Mouse (Mus musculus) monocyte, adult 2 months (primary cell): ENCODE results near the gene Tmeff1.

ENCODE experiments used
- DNase-seq, 2 experiments: peaks; one replicate each; pipeline ENCODE4 v3.0.0; 2022; ENCODE audit warnings: low spot score in 2 of 2, low read depth in 1 of 2

Tmeff1 gene

DNA sequence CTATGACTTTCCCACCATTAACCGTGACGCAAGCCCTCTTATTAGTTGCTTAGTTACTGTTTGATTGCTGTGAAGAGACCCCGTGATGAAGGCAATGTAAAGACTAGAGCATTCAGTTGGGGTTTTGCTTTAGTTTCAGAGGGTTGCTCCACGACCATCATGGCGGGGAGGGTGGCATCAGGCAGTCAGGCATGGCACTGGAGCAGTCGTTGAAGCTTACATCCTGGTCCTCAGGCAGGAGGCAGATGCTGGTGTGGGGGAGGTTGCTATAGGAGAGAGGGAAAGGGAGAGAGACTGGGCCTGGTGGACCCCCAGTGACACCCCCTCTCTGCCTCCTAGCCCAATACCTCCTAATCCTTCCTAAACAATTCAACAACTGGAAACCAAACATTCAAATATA, 35.1 kb downstream of the Tmeff1 start:
- DNase-seq = no peak

DNA sequence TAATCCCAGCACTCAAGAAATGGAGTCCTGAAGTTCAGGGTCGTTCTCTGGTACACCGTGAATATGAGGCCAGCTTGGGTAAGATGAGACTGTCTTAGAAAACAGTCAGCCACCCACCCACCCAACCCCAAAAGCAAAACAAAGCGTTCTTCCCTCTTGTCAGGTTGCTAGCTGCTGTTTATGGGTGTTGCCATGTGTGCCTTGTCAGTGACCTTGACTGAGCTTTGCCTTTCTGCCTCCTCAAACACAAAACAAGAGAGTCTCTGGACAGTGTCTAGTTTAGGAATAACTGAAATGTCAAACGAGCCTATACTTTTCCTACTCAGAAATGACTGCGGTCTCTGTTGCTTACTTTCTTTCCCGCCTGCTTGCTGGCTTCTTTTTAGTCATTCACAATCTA, 37.3 kb downstream of the Tmeff1 start:
- DNase-seq = no peak

DNA sequence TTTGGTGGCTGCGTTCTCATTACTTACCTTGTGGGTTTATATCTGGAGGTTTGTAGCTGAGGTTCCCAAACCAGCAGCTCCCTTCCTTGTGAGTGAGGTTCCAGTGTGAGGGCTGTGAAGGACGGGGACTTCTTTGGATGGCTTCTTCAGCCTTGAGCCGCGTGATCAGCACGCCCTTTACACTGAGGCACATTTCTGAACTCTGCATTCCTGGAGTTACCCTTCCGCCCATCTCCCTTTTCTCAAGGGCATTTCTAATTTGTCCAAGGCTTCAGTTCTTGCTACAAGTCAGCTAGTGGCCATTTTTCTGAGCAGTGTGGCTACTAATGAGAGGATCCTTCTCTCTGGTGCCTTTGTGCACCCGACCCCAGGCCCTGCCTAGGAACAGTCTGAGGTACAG, 38.0 kb downstream of the Tmeff1 start:
- no peak for DNase-seq

DNA sequence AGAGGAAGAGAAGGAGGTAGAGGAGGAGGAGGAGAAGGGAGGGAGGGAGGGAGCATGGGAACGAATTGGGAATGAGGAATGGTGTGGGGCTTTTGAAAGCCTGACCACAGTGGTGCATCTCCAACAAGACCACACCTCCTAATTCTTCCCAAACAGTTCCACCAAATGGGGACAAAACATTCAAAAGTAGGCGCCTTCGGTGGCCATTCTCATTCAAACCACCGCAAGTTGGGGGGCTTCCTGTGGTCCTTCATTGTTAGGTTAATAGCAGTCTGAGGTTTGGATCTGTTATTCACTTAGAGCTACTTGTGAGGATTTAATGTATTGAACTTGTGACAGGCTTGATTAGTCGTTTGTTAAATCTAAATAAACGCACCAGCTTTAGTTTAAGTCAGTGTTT, 40.0 kb downstream of the Tmeff1 start:
- DNase-seq = no peak

DNA sequence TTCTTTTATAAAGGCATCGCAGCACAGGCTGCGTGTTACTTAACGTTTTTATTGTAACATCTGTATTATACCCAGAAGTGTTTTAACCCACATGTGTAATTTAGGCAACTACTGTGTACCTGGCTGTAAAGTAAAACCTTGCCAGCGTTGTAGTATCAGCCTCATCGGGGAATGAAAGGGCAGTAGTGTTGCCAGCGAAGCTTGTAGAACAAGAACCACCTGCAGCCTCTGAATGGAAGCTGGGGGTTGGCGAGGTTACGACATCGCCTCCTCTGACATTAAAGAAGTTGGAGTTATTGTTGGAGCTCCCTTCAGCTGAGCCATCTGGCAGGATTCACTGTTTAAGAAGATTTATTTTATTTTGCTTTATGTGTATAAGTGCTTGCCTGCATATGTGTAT, 40.9 kb downstream of the Tmeff1 start:
- DNase-seq = no peak

DNA sequence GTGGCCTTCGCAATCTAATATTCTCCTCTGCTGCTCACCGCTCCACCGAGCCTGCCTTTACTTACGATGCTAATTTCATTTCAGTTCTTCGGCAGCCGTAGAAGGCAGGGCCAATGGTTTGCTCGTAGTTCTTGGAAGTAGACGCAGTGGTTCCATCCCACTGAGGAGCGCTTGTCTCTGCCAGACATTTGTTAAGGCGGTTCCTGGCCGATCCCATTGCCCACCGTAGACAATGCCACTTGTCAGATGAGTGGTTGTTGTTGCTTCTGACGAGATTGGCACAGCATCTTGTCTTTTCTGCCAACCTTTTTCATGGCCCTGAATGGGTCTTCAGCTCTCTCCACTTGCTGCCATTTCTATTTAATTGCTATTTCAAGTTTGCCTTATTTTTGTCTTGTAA, 44.5 kb downstream of the Tmeff1 start:
- DNase-seq = no peak

DNA sequence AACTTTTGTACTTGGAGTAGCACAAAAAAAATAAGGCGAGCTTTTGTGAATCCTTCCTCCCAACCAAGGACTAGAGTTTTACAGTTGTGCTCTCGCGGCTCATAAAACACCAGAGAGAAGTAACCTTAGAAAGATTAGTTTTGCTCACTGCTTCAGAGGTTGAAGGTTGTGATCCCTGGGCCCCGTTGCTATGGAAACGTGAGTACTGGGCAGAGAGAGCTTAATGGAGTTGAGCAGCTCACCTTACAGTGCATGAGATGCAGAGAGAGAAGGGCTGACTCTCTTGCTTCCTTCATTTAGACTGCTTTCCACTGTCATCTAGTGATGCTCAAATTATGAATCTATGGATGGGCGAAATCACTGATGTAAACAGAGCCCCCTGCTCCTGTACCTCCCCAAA, 48.6 kb downstream of the Tmeff1 start:
- DNase-seq = no peak

DNA sequence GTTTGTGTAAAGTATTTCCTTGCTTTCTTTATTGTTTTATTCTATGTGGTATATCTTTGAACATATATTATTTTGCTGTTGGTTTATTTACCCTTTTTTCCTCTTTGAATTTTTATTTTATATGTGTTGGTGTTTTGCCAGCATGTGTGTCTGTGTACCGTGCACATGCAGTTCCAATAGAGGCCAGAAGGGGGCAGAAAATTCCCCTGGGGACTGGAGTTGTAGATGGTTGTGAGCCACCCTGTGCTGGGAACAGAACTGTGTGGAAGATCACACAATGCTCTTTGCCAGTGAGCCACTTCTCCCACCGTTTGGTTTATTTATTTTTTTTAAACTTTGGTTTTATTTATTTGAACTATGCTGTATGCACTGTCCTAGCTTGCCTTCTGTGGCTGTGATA, 49.1 kb downstream of the Tmeff1 start:
- no peak for DNase-seq

DNA sequence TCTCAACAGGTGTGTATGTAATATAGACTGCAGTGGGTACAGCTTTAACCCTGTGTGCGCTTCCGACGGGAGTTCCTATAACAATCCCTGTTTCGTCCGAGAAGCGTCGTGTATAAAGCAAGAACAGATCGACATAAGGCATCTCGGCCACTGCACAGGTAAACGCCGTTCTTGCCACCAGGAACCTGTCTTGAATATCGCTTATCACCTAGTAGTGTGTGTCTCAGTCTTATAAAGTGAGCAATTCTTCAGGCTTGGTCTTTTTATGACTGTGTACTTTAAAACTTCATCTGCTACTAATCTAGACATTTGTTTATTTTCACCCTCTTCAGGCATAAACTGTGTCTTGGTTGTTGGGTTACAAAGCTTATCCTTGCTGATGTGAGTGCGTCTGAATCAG, 51.9 kb downstream of the Tmeff1 start:
- DNase-seq = no peak

DNA sequence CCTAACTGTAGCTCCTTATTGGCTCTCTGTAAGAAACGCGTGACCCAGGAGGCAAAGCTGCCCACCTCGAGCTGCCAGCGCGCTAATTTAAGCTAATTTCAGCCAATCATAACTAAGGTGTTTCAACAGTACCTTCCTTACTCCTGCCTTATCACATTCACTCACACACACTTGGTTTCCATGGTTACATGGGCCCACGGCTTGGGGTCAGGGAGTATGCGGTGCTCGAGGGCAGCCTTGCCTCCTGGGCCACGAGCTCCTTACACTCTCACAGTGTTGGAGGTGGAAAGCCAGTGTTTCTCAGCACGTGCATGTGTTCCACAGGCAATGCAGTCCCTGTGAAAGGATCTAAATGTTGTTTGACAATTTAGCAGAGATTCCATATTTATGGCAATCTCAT, 53.2 kb downstream of the Tmeff1 start:
- no peak for DNase-seq

DNA sequence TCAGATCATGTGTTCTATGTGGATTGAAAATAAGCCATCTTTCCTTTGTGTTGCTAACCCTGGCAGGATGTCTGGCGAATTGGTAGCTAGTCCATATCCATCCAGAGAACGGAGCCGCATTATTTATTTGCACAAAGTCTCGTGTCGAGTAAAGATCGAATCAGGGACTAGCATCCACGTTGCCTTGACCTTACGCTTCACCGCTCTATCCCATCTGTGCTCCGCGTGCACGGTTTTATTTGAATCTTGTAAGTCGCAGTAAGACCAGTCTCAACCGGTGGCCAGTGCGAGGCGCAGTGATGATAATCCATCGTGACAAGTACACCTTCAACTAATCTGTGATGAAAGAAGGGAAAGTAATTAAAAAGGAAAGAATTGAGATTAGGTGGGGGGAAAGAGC, 54.5 kb downstream of the Tmeff1 start:
- no peak for DNase-seq

DNA sequence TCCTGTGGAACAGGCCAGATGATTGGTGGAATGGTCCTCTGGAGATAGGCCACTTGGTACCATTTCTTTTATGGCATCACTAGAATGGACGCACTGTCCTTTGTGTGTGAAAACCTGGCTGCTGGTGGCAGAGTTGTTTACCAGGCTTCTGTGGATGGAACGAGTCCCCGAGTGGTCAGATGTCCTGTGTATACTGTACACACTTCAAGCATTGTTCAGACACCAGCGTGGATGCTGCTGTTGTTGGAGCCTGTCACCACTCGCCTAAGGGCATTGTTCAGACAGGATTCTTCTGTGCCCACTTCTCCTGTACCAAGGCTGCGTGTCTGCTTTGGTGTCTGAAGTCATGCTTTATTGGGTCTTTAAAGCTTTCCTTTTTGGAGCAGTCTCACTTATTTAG, 58.8 kb downstream of the Tmeff1 start:
- DNase-seq = no peak

DNA sequence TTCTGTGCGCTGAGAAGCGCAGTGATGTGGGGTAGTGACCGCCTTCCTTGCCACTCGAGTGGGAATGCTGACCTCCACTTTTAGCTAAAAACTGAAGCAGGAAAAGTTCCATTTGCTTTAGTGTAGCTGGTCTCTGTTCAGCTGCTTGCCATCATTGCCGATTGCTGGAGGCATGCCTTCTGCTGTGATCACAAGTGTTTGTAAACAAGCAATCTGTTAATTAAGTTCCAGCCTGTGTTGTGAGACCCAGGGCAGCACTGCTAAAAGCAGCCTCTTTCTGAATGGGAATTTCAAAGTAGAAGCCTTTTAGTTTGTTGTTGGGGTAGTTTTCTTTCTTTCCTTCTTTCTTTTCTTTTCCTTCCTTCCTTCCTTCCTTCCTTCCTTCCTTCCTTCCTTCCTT, 61.2 kb downstream of the Tmeff1 start:
- no peak for DNase-seq

DNA sequence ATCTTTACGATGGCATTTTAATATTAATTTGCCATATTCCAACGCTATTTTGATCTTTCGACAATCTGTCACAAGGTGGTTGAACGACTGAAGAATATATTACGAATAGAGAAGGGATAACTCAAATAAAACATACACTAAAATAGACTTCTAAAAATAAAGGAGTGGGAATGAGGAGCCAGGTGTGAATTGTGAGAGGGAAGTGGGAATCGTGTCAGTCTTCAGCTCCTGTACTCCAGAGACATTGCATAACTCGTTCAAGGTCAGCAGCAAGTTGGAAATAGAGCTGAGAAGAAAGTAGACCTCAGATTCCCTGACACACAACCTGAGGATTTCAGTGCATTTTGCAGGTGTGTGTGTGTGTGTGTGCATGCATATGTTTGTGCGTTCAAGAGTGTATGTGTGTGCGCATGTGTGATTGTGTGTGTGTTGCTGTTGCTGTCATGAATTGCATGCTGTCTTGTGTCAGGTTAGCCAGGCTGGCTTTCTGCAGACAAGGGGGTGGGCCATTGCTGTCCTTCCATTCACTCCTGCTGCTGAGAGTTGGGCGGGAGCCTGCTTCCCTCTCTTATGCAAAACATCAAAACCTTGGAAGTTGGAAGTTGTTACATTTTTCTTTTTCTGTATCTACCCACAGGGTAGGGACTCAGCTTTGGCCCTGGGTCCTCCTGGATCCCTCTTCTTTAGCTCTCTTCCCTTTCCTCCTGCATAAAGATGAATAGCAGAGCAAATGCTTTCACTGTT, 65.8 kb downstream of the Tmeff1 start:
- DNase-seq = no peak

DNA sequence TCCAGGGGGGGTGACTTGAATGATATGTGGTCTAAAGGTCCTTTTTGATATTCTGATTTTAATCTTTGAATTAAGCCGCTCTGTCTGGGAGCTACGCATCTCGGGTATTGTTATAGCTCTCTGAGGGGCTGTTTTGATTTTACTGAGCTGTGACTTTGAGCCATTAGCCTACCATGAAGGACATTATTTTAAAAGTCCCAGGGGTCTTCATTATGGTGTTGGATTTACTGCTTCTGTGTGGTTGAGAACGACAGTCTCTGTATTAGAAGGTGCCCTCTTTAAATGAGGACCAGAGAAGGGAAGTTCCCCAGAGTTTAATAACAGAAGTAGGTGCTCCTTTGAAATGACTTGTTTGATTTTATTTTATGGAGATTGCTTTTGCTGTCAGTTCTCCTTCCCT, 69.1 kb downstream of the Tmeff1 start:
- no peak for DNase-seq

DNA sequence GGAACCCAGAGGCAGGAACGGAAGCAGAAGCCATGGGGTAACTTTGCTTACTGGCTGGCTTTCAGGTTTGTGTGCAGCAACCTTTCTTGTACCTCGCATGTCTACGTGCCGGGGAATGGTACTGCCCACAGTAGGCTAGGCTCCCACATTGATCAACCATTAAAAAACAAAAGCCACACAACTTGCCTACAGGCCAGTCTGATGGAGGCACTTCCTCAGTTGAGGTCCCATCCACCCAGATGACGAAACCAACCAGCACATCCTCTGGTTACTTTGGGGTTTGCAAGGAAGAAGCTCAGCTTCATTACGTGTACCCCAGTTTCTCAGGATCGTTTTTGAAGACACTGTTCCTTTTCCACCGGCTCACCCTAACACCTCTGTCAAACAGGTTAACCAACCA, 71.6 kb downstream of the Tmeff1 start:
- no peak for DNase-seq

DNA sequence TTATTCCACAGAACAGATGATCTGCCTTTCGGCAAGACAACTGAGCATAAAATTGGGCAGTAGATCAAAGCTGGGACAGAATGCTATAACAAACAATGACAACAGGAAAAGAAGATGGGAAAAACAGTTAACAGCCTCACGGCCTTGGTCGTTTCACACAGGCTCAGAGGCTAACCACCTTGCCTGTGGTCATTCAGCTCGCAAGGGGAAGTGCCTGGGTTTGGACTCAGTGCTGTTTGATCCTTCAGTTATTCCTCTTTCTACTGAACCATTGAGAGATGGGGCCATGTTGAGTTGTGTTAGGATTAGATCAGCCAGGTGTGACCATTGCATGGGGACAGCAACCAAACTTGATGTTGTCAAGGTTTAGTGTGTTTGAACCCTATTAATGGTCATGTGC, 75.2 kb downstream of the Tmeff1 start:
- no peak for DNase-seq

DNA sequence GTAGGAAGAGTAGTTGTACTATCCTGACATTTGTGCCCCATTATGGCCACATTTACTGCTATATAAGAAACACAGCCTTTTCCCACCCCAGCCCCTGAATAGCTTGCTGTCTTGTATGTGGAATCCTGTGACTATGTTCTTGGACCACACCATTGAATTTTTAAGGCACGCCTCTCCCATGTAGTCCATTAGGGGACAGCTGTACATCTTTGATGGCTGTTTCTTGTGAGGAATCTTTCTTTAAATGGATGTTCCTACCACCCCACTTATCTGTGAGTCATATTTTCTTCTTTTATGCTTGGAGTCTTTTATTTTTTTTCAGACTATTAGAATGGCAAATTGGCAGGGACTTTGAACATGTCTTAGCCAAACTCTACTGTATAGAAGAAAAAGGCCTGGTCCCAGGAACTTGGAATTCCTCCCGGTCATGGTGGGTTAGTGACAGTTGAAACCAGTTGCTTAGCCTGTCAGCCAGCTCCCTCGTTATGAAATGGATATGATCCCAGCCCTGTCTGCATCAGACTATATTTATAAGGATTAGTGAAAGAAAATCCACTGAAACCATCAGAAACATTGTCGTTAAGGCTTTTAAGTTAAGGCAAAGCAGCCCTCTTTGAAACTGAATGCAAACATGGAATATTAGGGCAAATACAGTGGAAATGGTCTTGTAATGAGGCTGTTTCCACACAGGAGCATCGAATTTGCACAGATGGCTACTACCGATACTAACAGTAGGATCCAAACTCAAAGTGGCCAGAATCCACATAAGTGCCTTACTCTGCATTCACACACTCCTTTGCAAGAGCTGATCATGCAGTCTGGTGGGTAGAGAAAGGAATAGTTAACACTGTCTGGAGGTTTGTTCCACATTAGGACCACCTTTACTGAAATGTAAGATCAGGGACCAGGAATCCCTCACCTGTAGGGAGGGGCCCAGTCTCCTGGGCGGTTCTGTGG, 75.9 kb downstream of the Tmeff1 start:
- DNase-seq = no peak

DNA sequence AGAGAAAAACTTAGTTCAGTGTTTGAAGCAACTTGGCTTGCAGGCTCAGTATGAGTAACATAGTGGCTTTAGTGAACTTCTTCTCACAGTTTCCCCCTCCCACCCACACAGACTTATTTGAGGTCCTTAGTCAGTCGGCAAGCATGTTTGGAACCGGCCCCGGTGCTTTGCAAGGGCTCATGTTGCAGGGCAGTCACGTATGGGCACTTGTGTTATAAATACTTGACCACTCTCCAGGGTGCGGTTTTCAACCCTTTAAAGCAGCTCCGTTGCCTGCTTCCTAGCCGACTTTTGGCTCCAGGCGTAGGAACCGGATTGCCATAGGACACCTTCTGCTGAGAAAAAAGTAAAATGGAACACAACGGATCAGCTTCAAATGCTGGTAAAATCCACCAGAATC, 78.3 kb downstream of the Tmeff1 start, which contains the start of gene Cavin4:
TSS of gene Cavin4 (plus strand) at position 244 of the 400 bp plus-strand sequence.
- DNase-seq = no peak

DNA sequence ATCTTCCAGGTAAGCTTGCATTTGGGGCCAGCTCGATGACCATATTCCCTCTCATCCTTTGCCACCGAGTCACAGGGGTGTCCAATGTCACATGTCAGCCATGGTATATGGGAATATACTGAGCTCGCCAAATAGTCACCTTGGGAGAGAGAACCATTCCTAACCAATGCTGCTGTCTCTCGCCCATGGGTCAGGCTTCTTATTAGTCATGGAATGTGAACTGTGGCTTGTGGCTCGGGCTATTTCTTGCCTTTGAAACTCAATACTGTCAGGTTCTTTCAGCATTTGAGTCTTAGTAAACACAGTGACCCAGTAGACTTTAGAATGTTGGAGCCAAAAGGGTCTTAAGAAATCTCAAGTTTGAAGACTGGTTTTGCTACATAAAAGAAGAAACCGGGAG, 79.0 kb downstream of the Tmeff1 start:
- DNase-seq = no peak

DNA sequence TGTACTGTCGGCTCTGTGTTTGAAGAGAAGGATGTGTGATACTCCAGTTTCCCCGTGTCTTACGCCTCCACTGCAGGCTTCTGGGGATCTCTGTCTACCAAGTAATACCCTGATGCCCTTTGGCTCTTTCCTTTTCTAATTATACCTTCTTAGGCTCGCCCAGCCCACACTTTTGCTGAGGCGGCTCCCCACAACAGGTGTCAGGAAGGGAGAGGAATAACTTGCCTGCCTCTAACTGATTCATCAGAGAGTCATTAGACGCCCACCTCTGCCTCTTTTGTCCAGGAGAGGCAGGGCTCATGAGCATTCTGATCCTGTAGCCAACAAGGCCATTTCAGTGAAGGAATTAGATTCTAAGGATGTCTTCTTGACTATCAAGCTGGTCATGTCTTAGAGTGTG, 82.3 kb downstream of the Tmeff1 start:
- DNase-seq = no peak

DNA sequence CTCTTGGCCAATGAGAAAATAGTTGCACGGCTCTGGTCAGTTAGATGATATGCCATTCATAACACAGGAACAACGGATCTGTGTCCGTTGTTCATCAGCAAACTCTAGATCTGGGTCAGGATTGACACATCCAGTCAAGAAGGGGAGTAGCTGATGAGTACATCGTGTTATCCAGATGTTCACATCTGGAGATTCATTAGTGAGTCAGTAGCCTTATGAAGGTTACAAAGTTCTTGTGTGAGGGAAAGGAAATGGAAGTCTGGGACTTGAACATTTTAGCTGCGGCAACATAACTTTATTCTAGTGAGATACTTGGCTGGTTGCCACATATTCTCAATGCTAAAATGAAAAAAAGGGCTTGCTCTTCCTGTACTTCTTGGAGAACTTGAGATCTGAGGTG, 87.9 kb downstream of the Tmeff1 start:
- no peak for DNase-seq
